Comparison of ENCODE assay signal across 18 mouse cellular contexts in the genomic region with DNA sequence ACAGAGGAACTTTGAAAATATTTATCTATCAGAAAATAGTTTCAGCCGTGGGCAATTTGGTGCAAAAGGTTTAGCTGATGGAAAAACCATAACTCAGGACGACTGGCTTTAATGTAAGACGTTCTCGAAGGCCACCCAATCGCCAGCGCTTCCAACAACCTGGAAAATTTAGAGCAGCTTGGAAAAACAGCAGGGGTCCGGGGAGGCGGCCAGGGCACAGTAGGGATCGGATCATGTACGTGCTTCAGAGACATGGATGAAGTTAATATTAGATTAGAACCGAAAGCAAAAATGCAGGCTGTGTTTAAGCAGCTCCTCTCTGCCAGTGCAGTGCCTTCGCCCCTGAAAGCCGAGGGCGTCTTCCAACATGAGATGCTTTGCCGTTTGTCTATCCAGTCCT. TPM values are rescaled to one million over a fixed set of nuclear protein-coding genes. Genes with fewer than 3 reads are reported as not detected.
DNase-seq lines count a peak whose midpoint lies in the region; ATAC-seq and TF ChIP-seq lines count a peak whose summit lies in the region.
"Had no signal": no experiment of that assay in that cellular context is flagged by ENCODE, and none has a peak within 500 bp of the region (broad histone marks: within the 10 kb centered on the region; RNA-seq: fewer than 3 reads in every experiment).

No protein-coding gene starts in this region.

- ATAC-seq in heart, postnatal 0 days (ENCODE audit: insufficient read depth, low read depth) = no peak
- no peak for ATAC-seq in heart, embryonic 11.5 days (replicated peaks; ENCODE audit: insufficient number of reproducible peaks, low FRiP score, low TSS enrichment)
- ATAC-seq in embryonic facial prominence, embryonic 15.5 days (ENCODE audit: insufficient number of reproducible peaks, low FRiP score, low TSS enrichment, low read depth) = no peak
- ATAC-seq: forebrain, embryonic 14.5 days; hindbrain, postnatal 0 days had no signal

- no peak overlapping the region for H3K27ac ChIP-seq in heart, postnatal 0 days (ENCODE audit: low read depth)
- H3K27ac ChIP-seq in heart, embryonic 11.5 days (ENCODE audit: low read depth, low read length) = no peak overlapping the region
- H3K27ac ChIP-seq in embryonic facial prominence, embryonic 15.5 days (replicated peaks) = 0 out of 2 replicates have a peak overlapping the region, but pooled peaks have one; percentile 53
- H3K27ac ChIP-seq: hindbrain, postnatal 0 days had no signal

- no peak for TF ChIP-seq CTCF in heart, postnatal 0 days (IDR thresholded peaks at IDR 0.05; ENCODE audit: low read depth)

- H3K4me1 ChIP-seq in heart, postnatal 0 days (ENCODE audit: control insufficient read depth, insufficient read depth) = no peaks in the 10 kb centered on the region
- H3K4me1 ChIP-seq in heart, embryonic 11.5 days (ENCODE audit: control insufficient read depth, insufficient read depth, low read length) = no peaks in the 10 kb centered on the region
- H3K4me1 ChIP-seq in embryonic facial prominence, embryonic 15.5 days = peaks cover 19% of the 10 kb centered on the region

- no peak for DNase-seq in heart, postnatal 0 days (ENCODE audit: low spot score)
- DNase-seq in brain, adult 2 months (ENCODE audit: low read depth, low spot score) = peak; percentile 69
- peak; percentile 80 for DNase-seq in cerebellum, adult 8-10 months
- DNase-seq in urinary bladder, postnatal 36 days (ENCODE audit: low spot score in 2 of 2) = no peak
- DNase-seq in spleen, postnatal 10 days (ENCODE audit: low spot score in 2 of 2) = no peak
- no peak for DNase-seq in MN1 (ENCODE audit: low spot score)
- DNase-seq: B cell, adult 2 months; heart, adult 18-20 months; heart, postnatal 36 days; kidney, adult 2 months; kidney, postnatal 4 days; thymus, adult 18-20 months had no signal

- TF ChIP-seq EP300 in heart, postnatal 0 days (IDR thresholded peaks at IDR 0.05; ENCODE audit: low read depth) = no peak

- no peaks in the 10 kb centered on the region for H3K36me3 ChIP-seq in heart, postnatal 0 days (replicated peaks; ENCODE audit: control insufficient read depth, insufficient read depth, low read length)
- H3K36me3 ChIP-seq in heart, embryonic 11.5 days (ENCODE audit: control insufficient read depth, insufficient read depth, low read length) = no peaks in the 10 kb centered on the region
- H3K36me3 ChIP-seq in embryonic facial prominence, embryonic 15.5 days = no peaks in the 10 kb centered on the region

- H3K9ac ChIP-seq in heart, postnatal 0 days (replicated peaks; ENCODE audit: low read depth, low read length) = no peak overlapping the region
- H3K9ac ChIP-seq in heart, embryonic 11.5 days (ENCODE audit: low read depth, low read length) = no peak overlapping the region
- H3K9ac ChIP-seq in embryonic facial prominence, embryonic 15.5 days = no peak overlapping the region

- H3K4me2 ChIP-seq in heart, postnatal 0 days (ENCODE audit: low read depth, low read length) = 0 out of 2 replicates have a peak overlapping the region, but pooled peaks have one; percentile 16
- no peak overlapping the region for H3K4me2 ChIP-seq in heart, embryonic 11.5 days
- H3K4me2 ChIP-seq in embryonic facial prominence, embryonic 15.5 days (replicated peaks) = no peak overlapping the region
- H3K4me2 ChIP-seq: midbrain, embryonic 11.5 days had no signal

- no peaks in the 10 kb centered on the region for H3K9me3 ChIP-seq in heart, postnatal 0 days (replicated peaks; ENCODE audit: control insufficient read depth, low read length)
- H3K9me3 ChIP-seq in heart, embryonic 11.5 days (replicated peaks; ENCODE audit: control insufficient read depth, low read length) = no peaks in the 10 kb centered on the region
- H3K9me3 ChIP-seq in embryonic facial prominence, embryonic 15.5 days (replicated peaks) = no peaks in the 10 kb centered on the region

- no peak overlapping the region for H3K4me3 ChIP-seq in heart, postnatal 0 days (ENCODE audit: low read depth, low read length)
- H3K4me3 ChIP-seq in heart, embryonic 11.5 days (ENCODE audit: low read depth, low read length) = no peak overlapping the region
- no peak overlapping the region for H3K4me3 ChIP-seq in embryonic facial prominence, embryonic 15.5 days (replicated peaks)
- H3K4me3 ChIP-seq: myocyte had no signal

- WGBS in heart, postnatal 0 days = 51% methylated on average over 15 of the region's 15 CpGs
- WGBS in heart, embryonic 11.5 days (ENCODE audit: insufficient replicate concordance) = 57% methylated on average over 15 of the region's 15 CpGs
- 50% methylated on average over 15 of the region's 15 CpGs for WGBS in embryonic facial prominence, embryonic 15.5 days

- H3K27me3 ChIP-seq in heart, postnatal 0 days (ENCODE audit: control insufficient read depth, insufficient read depth, low read length) = no peaks in the 10 kb centered on the region
- no peaks in the 10 kb centered on the region for H3K27me3 ChIP-seq in heart, embryonic 11.5 days (ENCODE audit: control insufficient read depth, insufficient read depth, low read length)
- H3K27me3 ChIP-seq in embryonic facial prominence, embryonic 15.5 days = no peaks in the 10 kb centered on the region

RNA-seq across cellular contexts. Expression of gene Erg, which starts 31.8 kb away (rescaled TPM):
- total RNA-seq in heart, postnatal 0 days (2014; rRNA removed; ENCODE audit: low replicate concordance) = 12.1 and 16.9 TPM in 2 replicates
- polyA plus RNA-seq in heart, postnatal 0 days (2015; fragmentation: Nextera tagmentation; extraction: Ambion mirVana) = 5.0 and 7.2 TPM in 2 replicates
- 4.5 and 4.8 TPM in 2 replicates for polyA plus RNA-seq in heart, embryonic 11.5 days (2014; fragmentation: Nextera tagmentation; extraction: Ambion mirVana)
- 14.1 and 17.7 TPM in 2 replicates for polyA plus RNA-seq in embryonic facial prominence, embryonic 15.5 days (2015; fragmentation: Nextera tagmentation; extraction: Ambion mirVana)

Comparison
In these comparisons a context has a peak if more than half of its experiments do, and no peak if none do; other contexts are left out.
1. DNase-seq: peak in brain, adult 2 months (single experiment) and cerebellum, adult 8-10 months (single experiment); none in heart, postnatal 0 days (single experiment), urinary bladder, postnatal 36 days (0 of 2), spleen, postnatal 10 days (0 of 2) and MN1 (single experiment).